Comparison of ENCODE assay signal across 9 mouse cellular contexts in genomic region chr17:27825539-27825938, GRCm38 (mm10). TPM values are rescaled to one million over a fixed set of nuclear protein-coding genes. Genes with fewer than 3 reads are reported as not detected.
A peak's percentile ranks its signal among the peaks of the same experiment; 100 is the strongest.
DNase-seq lines count a peak whose midpoint lies in the region; ATAC-seq lines count a peak whose summit lies in the region.
"Had no signal": no experiment of that assay in that cellular context is flagged by ENCODE, and none has a peak within 500 bp of the region (broad histone marks: within the 10 kb centered on the region; RNA-seq: fewer than 3 reads in every experiment).

No protein-coding gene starts in this region.

- ATAC-seq in kidney, embryonic 14.5 days (ENCODE audit: low FRiP score, low TSS enrichment): no peak
- no peak for ATAC-seq in liver, embryonic 12.5 days
- ATAC-seq: forebrain, embryonic 15.5 days had no signal

- 37% methylated on average over 3 of the region's 3 CpGs for WGBS in kidney, embryonic 14.5 days
- WGBS in liver, embryonic 12.5 days (ENCODE audit: insufficient replicate concordance): 7% methylated on average over 3 of the region's 3 CpGs

- H3K4me2 ChIP-seq in kidney, embryonic 14.5 days (replicated peaks; ENCODE audit: low read depth, low read length): peak overlapping the region; percentile 48
- peak overlapping the region; percentile 72 for H3K4me2 ChIP-seq in liver, embryonic 12.5 days

- no peaks in the 10 kb centered on the region for H3K9me3 ChIP-seq in kidney, embryonic 14.5 days (ENCODE audit: control insufficient read depth, low read length)
- no peaks in the 10 kb centered on the region for H3K9me3 ChIP-seq in liver, embryonic 12.5 days (replicated peaks)
- H3K9me3 ChIP-seq: forebrain, embryonic 15.5 days had no signal

- H3K9ac ChIP-seq in kidney, embryonic 14.5 days (ENCODE audit: low read depth, low read length): no peak overlapping the region
- peak overlapping the region; percentile 22 for H3K9ac ChIP-seq in liver, embryonic 12.5 days

- intact Hi-C loops in left cerebral cortex, postnatal 36 days (cut with DNase I): no loop called here

- no peaks in the 10 kb centered on the region for H3K36me3 ChIP-seq in kidney, embryonic 14.5 days (ENCODE audit: control insufficient read depth, insufficient read depth, low read length)
- H3K36me3 ChIP-seq in liver, embryonic 12.5 days: no peaks in the 10 kb centered on the region
- H3K36me3 ChIP-seq: forebrain, embryonic 15.5 days had no signal

- DNase-seq in kidney, adult 18-20 months: no peak
- DNase-seq in A20 (ENCODE audit: low read depth, low spot score): peak; percentile 64
- peak; percentile 14 for DNase-seq in T-cell, adult 2 months (ENCODE audit: low spot score)
- DNase-seq in left cerebral cortex, postnatal 36 days (ENCODE audit: low spot score in 2 of 2): no peak
- DNase-seq in cerebellum, adult 11 months: no peak
- DNase-seq in adrenal gland, postnatal 25 days: no peak

- no peaks in the 10 kb centered on the region for H3K27me3 ChIP-seq in kidney, embryonic 14.5 days (ENCODE audit: control insufficient read depth, insufficient read depth, low read length)
- peaks cover 10% of the 10 kb centered on the region for H3K27me3 ChIP-seq in liver, embryonic 12.5 days (replicated peaks)
- H3K27me3 ChIP-seq: forebrain, embryonic 15.5 days had no signal

- H3K4me1 ChIP-seq in kidney, embryonic 14.5 days (ENCODE audit: control insufficient read depth, insufficient read depth, low read length): peaks cover 9% of the 10 kb centered on the region; the same call in 1 of the 2 replicates
- peaks cover 49% of the 10 kb centered on the region for H3K4me1 ChIP-seq in liver, embryonic 12.5 days

- no peak overlapping the region for H3K27ac ChIP-seq in kidney, embryonic 14.5 days (ENCODE audit: low read depth, low read length)
- peak overlapping the region; percentile 80 for H3K27ac ChIP-seq in liver, embryonic 12.5 days
- H3K27ac ChIP-seq: forebrain, embryonic 15.5 days had no signal

- H3K4me3 ChIP-seq in kidney, embryonic 14.5 days (ENCODE audit: low read length): 0 out of 2 replicates have a peak overlapping the region, but pooled peaks have one; percentile 38
- H3K4me3 ChIP-seq in liver, embryonic 12.5 days: peak overlapping the region; percentile 53

RNA-seq across cellular contexts. Expression of gene D17Wsu92e, which starts 5.1 kb away (rescaled TPM):
- 15.3 and 21.6 TPM in 2 replicates for polyA plus RNA-seq in kidney, embryonic 14.5 days (2014; fragmentation: Nextera tagmentation; extraction: Ambion mirVana)
- 17.1 and 19.5 TPM in 2 replicates for polyA plus RNA-seq in liver, embryonic 12.5 days (2016; fragmentation: Nextera tagmentation; extraction: Ambion mirVana)
- total RNA-seq in left cerebral cortex, postnatal 36 days (2021): 100 to 1,000 TPM; 205 to 222 TPM
- total RNA-seq in adrenal gland, postnatal 25 days (2021): 170 and 180 TPM in 2 replicates

RNA-seq across cellular contexts. Expression of gene Snrpc, which starts 12.4 kb away (rescaled TPM):
- polyA plus RNA-seq in kidney, embryonic 14.5 days (2014; fragmentation: Nextera tagmentation; extraction: Ambion mirVana): 349 and 425 TPM in 2 replicates
- 200 and 212 TPM in 2 replicates for polyA plus RNA-seq in liver, embryonic 12.5 days (2016; fragmentation: Nextera tagmentation; extraction: Ambion mirVana)
- 10 to 100 TPM; 49.7 to 53.0 TPM for total RNA-seq in left cerebral cortex, postnatal 36 days (2021)
- total RNA-seq in adrenal gland, postnatal 25 days (2021): 86.4 and 87.9 TPM in 2 replicates

RNA-seq across cellular contexts. Expression of gene Uhrf1bp1, which starts 30.7 kb away (rescaled TPM):
- polyA plus RNA-seq in kidney, embryonic 14.5 days (2014; fragmentation: Nextera tagmentation; extraction: Ambion mirVana): 6.2 and 7.4 TPM in 2 replicates
- 4.5 and 5.0 TPM in 2 replicates for polyA plus RNA-seq in liver, embryonic 12.5 days (2016; fragmentation: Nextera tagmentation; extraction: Ambion mirVana)
- 10 to 100 TPM; 15.7 to 24.8 TPM for total RNA-seq in left cerebral cortex, postnatal 36 days (2021)
- 31.7 and 32.3 TPM in 2 replicates for total RNA-seq in adrenal gland, postnatal 25 days (2021)

Comparison
In these comparisons a context has a peak if more than half of its experiments do, and no peak if none do; other contexts are left out.
1. DNase-seq: peak in A20 (single experiment) and T-cell, adult 2 months (single experiment); none in kidney, adult 18-20 months (single experiment), left cerebral cortex, postnatal 36 days (0 of 2), cerebellum, adult 11 months (single experiment) and adrenal gland, postnatal 25 days (single experiment).